Mouse (Mus musculus): ENCODE measurements around the gene Gm12117.

GRCm38 (mm10) chr11:33226516-33226915 lies 50.0 kb downstream of the Gm12117 start:
- TF ChIP-seq POLR2A (IDR thresholded peaks at IDR 0.05; ENCODE audit: control insufficient read depth in 1 of 2, insufficient read depth in 1 of 2, low read depth in 1 of 2, low read length in 2 of 2, poor library complexity in 1 of 2) (no peak), CTCF (IDR thresholded peaks at IDR 0.05 in 2 of 3, conservative IDR thresholded peaks at IDR 0.05 in 1 of 3; ENCODE audit: control insufficient read depth in 1 of 3, insufficient read depth in 1 of 3, low read depth in 2 of 3, low read length in 3 of 3, poor library complexity in 1 of 3, severe bottlenecking in 1 of 3) (no peak), MAFK (IDR thresholded peaks at IDR 0.05; ENCODE audit: borderline replicate concordance, low read depth, low read length) (no peak)

Data from MEL (cell line).